Mouse (Mus musculus): ENCODE measurements around the gene Usp17ld.
"Not testable (repeated sequence)": the region's sequence is repeated elsewhere in the genome, so short reads cannot be mapped to it uniquely, and the experiment has no call there.

The Usp17ld gene

GRCm38 (mm10) chr7:103252405-103252804, at the start of gene Usp17ld:
Usp17ld (minus strand) TSS chr7:103252505.
- not testable (repeated sequence) for DNase-seq (ENCODE audit: low spot score)

- DNase-seq (ENCODE audit: low spot score) = no peak
Measured at GRCm38 (mm10) chr7:103216696-103217095, 35.6 kb downstream of the Usp17ld start, which contains the start of gene Olfr594. Olfr594 (plus strand) TSS chr7:103216996.

GRCm38 (mm10) chr7:103212050-103212449, 40.3 kb downstream of the Usp17ld start:
- not testable (repeated sequence) for DNase-seq (ENCODE audit: low spot score)

- DNase-seq (ENCODE audit: low spot score) = no peak
Measured at GRCm38 (mm10) chr7:103211562-103211961, 40.7 kb downstream of the Usp17ld start, which contains the start of gene Olfr593. Olfr593 (plus strand) TSS chr7:103211862.
